Mouse (Mus musculus) neural tube, embryonic 13.5 days (tissue): Measurements from ENCODE around the gene Hist1h3e. TPM values are rescaled to one million over a fixed set of nuclear protein-coding genes. Genes with fewer than 3 reads are reported as not detected.

Source experiments
- ATAC-seq: fragments of 200-750 bp; cut with Nextera tagmentation; 2 replicates; pipeline ENCODE4 v1.8.0; 2017; ENCODE audit warnings: low read depth, mild to moderate bottlenecking, moderate TSS enrichment, moderate library complexity
- H3K27ac ChIP-seq: fragments of 300-500 bp; sonication (generic); replicated peaks from 2 replicates; pipeline ENCODE4 v1.5.1; 2015; ENCODE audit warnings: moderate library complexity, mild to moderate bottlenecking, inconsistent platforms
- H3K27me3 ChIP-seq: fragments of 300-500 bp; sonication (generic); 2 replicates; pipeline ENCODE4 v1.6.1; 2015; ENCODE audit warnings: mild to moderate bottlenecking, inconsistent platforms
- H3K36me3 ChIP-seq: fragments of 300-500 bp; sonication (generic); 2 replicates; pipeline ENCODE4 v1.6.1; 2015; ENCODE audit warnings: mild to moderate bottlenecking, inconsistent platforms
- H3K4me1 ChIP-seq: fragments of 300-500 bp; sonication (generic); replicated peaks from 2 replicates; pipeline ENCODE4 v1.6.1; 2015; ENCODE audit warnings: inconsistent platforms
- H3K4me2 ChIP-seq: fragments of 300-500 bp; sonication (generic); 2 replicates; pipeline ENCODE4 v1.6.1; 2015; ENCODE audit warnings: inconsistent platforms, mild to moderate bottlenecking, moderate library complexity
- H3K4me3 ChIP-seq: fragments of 300-500 bp; sonication (generic); 2 replicates; pipeline ENCODE4 v1.5.1; 2015; ENCODE audit warnings: mild to moderate bottlenecking, inconsistent platforms
- H3K9ac ChIP-seq: fragments of 300-500 bp; sonication (generic); 2 replicates; pipeline ENCODE4 v1.6.1; 2015; ENCODE audit warnings: moderate library complexity, mild to moderate bottlenecking, inconsistent platforms
- H3K9me3 ChIP-seq: fragments of 300-500 bp; sonication (generic); 2 replicates; pipeline ENCODE4 v1.6.1; 2016; ENCODE audit warnings: inconsistent platforms
- WGBS: fragments of 180-500 bp; shearing (Covaris S2); methylation state at CpG from one replicate; pipeline ENCODE4 v1.1.7; 2015; 5-methylcytosine and 5-hydroxymethylcytosine counted together
- microRNA-seq: library from miRNA; unstranded; fragments of <30 nt; microRNA quantifications from one replicate; pipeline ENCODE4, GENCODE M21; 2016
- polyA plus RNA-seq: library from polyadenylated mRNA; unstranded; fragments of >200 nt; fragmentation: Nextera tagmentation; extraction: Ambion mirVana; gene quantifications from 2 replicates; pipeline ENCODE4 v1.2.1, GENCODE M21; 2015

The Hist1h3e gene
- polyA plus RNA-seq, 1 experiment from 2014 or later, result 3.2 TPM

DNA sequence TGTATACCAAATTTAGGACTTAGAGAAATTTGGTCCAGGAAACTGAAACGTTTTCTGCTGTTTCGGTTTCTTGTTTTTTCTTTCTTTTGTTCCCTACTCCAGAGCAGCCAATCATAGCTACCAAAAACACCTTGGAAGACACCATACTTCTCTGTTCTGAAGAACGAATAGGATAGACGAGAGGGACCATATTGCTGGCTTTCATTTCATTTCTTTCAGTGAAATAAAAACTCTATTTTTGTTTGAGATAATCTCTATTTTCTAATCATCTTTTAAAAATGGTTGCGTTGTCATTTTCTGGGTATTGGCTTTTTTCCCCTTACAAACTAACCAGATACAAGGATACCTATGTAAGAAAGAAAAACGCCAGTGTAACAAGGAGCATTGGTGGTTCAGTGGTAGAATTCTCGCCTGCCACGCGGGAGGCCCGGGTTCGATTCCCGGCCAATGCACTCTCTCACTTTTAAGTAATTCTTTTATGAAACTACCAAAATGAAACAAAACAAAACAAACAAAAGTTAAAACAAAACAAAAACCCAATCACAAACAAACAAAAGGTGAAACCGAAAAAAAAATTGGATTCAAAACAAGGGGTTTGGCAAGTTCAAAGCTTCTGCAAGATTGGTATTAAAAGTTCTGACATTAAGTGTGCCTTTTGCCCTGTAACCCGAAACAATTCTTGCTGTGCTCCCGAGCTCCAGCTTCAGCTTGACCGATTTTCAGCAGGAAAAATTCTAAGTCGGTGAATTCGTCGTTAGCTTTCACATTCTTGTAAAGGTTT is 45.2 kb downstream of the Hist1h3e start:
- H3K4me3 ChIP-seq, result peak overlapping the region; percentile 50
- ATAC-seq, result peak; percentile 73
- under 1% methylated on average over 19 of the region's 19 CpGs for WGBS
- peak overlapping the region; percentile 55 for H3K9ac ChIP-seq
- no peaks in the 10 kb centered on the region for H3K36me3 ChIP-seq
- no peaks in the 10 kb centered on the region for H3K27me3 ChIP-seq
- 0 out of 2 replicates have a peak overlapping the region, but pooled peaks have one; percentile 15 for H3K27ac ChIP-seq
- H3K4me2 ChIP-seq, result peak overlapping the region; percentile 79
- no peaks in the 10 kb centered on the region for H3K9me3 ChIP-seq
- H3K4me1 ChIP-seq, result peaks cover 19% of the 10 kb centered on the region

DNA sequence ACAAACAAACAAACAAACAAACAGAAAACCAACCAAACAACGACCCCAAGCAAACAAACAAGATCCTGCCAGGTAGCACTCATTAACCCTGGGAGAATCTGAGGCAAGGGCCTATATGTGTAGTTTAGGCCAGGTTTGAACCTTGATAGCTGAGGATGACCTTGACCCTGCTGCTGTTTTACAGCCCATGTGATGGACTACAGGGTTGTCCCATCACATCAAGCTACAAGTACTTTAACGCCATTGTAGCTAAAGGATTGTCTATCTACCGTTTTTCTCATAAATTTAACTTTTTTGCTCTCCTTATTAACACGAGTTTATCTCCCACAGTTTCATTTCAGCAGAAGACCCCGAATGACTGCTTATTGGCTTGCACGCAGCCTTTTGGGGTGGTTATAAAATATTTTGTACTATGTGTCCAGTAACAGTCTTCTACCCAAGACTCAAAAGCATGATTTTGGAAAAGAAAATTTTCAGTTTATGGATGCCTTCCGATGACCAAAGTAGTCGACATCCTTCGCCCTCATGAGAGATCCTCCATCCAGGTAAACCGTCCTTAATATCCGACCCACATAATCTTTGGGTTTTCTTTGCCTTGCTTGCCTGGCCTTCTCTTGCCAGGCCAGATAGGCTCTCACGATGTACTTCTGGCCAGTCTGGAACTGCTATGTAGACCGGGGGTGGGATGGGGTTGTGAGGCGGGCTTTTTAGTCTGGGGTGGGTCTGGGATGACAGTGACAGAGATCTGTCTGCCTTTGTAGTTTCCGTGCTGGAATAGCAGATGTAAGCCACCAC is 46.1 kb downstream of the Hist1h3e start:
- Histone ChIP-seq H3K4me2 (peak overlapping the region; percentile 79), H3K36me3 (no peaks in the 10 kb centered on the region)
- WGBS, result 51% methylated on average over 15 of the region's 15 CpGs

DNA sequence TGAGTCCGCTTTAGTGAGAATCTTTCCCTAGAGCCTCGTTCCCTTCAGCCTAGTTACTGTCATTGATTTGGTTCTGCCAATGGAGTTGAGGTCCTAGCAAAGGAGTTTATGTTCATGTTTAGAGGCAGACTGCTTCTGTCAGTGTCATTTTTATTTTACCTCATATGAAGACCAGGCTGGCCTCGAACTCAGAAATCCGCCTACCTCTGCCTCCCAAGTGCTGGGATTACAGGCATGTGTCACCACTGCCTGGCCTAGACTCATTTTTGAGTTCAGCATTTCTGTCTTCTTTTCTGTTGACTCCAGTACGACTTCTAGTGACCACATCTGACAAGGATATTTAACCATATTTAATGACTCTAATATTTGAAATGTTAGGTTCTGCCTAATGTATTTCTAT is 46.9 kb downstream of the Hist1h3e start:
- H3K4me2 ChIP-seq, result no peak overlapping the region
- H3K4me3 ChIP-seq, result no peak overlapping the region
- H3K9ac ChIP-seq, result no peak overlapping the region
- H3K27me3 ChIP-seq, result no peaks in the 10 kb centered on the region
- H3K9me3 ChIP-seq, result no peaks in the 10 kb centered on the region
- WGBS, result 80% methylated on average over 5 of the region's 5 CpGs
- H3K4me1 ChIP-seq, result peaks cover 19% of the 10 kb centered on the region
- ATAC-seq, result no peak
- no peak overlapping the region for H3K27ac ChIP-seq
- H3K36me3 ChIP-seq, result no peaks in the 10 kb centered on the region

More for the DNA sequence above, 46.1 kb downstream of the Hist1h3e start:
- Histone ChIP-seq H3K27ac (no peak overlapping the region), H3K27me3 (no peaks in the 10 kb centered on the region), H3K9ac (peak overlapping the region; percentile 57; the same call in 1 of the 2 replicates), H3K4me3 (peak overlapping the region; percentile 50), H3K4me1 (peaks cover 19% of the 10 kb centered on the region), H3K9me3 (no peaks in the 10 kb centered on the region)
- ATAC-seq, result no peak

DNA sequence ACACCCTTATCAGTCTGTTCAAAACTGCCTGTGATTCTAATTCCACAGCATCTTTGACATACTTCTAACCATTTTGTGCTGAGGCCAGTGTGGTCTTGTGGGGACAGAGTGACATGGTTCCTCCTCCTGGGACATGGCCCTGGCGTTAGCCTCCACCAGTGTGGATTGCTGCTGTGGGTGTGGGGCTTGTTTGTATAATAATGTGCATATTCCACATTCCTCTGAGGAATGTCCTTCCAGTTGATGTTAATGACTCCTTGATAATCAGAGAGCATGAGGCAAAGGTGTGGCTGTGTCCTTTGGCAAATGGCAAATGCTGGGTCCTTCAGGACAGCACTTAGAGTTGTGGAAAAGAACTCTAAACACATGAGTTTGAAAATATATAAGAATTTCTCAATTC is 48.7 kb downstream of the Hist1h3e start:
- no peak overlapping the region for H3K27ac ChIP-seq
- H3K36me3 ChIP-seq, result no peaks in the 10 kb centered on the region
- 87% methylated on average over 1 of the region's 1 CpGs for WGBS
- no peaks in the 10 kb centered on the region for H3K27me3 ChIP-seq
- ATAC-seq, result no peak
- no peaks in the 10 kb centered on the region for H3K9me3 ChIP-seq
- H3K9ac ChIP-seq, result no peak overlapping the region
- peaks cover 9% of the 10 kb centered on the region for H3K4me1 ChIP-seq
- H3K4me3 ChIP-seq, result no peak overlapping the region
- H3K4me2 ChIP-seq, result no peak overlapping the region

Small RNA genes within 50 kb of the gene (microRNA-seq; reads per million reads assigned to microRNA genes)
- gene Gm44297 (not detected), gene Gm44359 (not detected), gene Gm44394 (not detected), gene n-TStga1 (0.59 reads per million)

Other genes starting within 250 kb of the Hist1h3e start
- gene Zfp322a, start 193.2 kb downstream of the Hist1h3e start, polyA plus RNA-seq, result 51.6 and 60.7 TPM in 2 replicates
- gene Abt1, start 138.5 kb downstream of the Hist1h3e start, polyA plus RNA-seq, result 9.5 and 10.3 TPM in 2 replicates
- gene Btn1a1, start 96.5 kb downstream of the Hist1h3e start, polyA plus RNA-seq, result 0.07 TPM in 1 of 2 replicates, not detected in the other
- 0.12 and 0.21 TPM in 2 replicates for gene Btn2a2, start 73.5 kb downstream of the Hist1h3e start, polyA plus RNA-seq
- 2.4 and 2.6 TPM in 2 replicates for gene Hist1h4h, start 31.3 kb downstream of the Hist1h3e start, polyA plus RNA-seq
- gene Hist1h2af, start 28.5 kb downstream of the Hist1h3e start, polyA plus RNA-seq, result 0.95 TPM in 1 of 2 replicates, not detected in the other
- gene Hist1h3g, start 26.9 kb downstream of the Hist1h3e start, polyA plus RNA-seq, result 1.1 and 1.3 TPM in 2 replicates
- 0.61 TPM in 1 of 2 replicates, not detected in the other for gene Hist1h2bh, start 19.0 kb downstream of the Hist1h3e start, polyA plus RNA-seq
- not detected in 2 replicates for gene Hist1h3f, start 18.3 kb downstream of the Hist1h3e start, polyA plus RNA-seq
- not detected in 2 replicates for gene Hist1h4f, start 10.7 kb downstream of the Hist1h3e start, polyA plus RNA-seq
- gene Hist1h1d, start 9.1 kb downstream of the Hist1h3e start, polyA plus RNA-seq, result 0.11 and 0.22 TPM in 2 replicates
- 12.3 and 18.7 TPM in 2 replicates for gene Hist1h2ae, start 8.9 kb upstream of the Hist1h3e start, polyA plus RNA-seq
- 2.2 and 3.5 TPM in 2 replicates for gene Hist1h2bg, start 9.0 kb upstream of the Hist1h3e start, polyA plus RNA-seq
- gene Hist1h2bf, start 11.8 kb upstream of the Hist1h3e start, polyA plus RNA-seq, result 0.81 and 1.6 TPM in 2 replicates
- gene Hist1h2ad, start 12.0 kb upstream of the Hist1h3e start, polyA plus RNA-seq, result 1.2 and 1.3 TPM in 2 replicates
- 0.63 and 2.0 TPM in 2 replicates for gene Hist1h3d, start 13.4 kb upstream of the Hist1h3e start, polyA plus RNA-seq
- gene Hist1h4d, start 19.2 kb upstream of the Hist1h3e start, polyA plus RNA-seq, result 37.3 and 43.1 TPM in 2 replicates
- 1.6 and 2.1 TPM in 2 replicates for gene Hist1h2be, start 58.8 kb upstream of the Hist1h3e start, polyA plus RNA-seq
- gene Hist1h1e, start 60.2 kb upstream of the Hist1h3e start, polyA plus RNA-seq, result 6.1 and 8.1 TPM in 2 replicates
- gene Hist1h2ac, start 121.6 kb upstream of the Hist1h3e start, polyA plus RNA-seq, result 0.40 and 0.66 TPM in 2 replicates
- gene Hist1h2bc, start 121.8 kb upstream of the Hist1h3e start, polyA plus RNA-seq, result 25.7 and 28.2 TPM in 2 replicates
- gene Hist1h1t, start 133.4 kb upstream of the Hist1h3e start, polyA plus RNA-seq, result not detected in 2 replicates
- gene Hist1h4c, start 136.1 kb upstream of the Hist1h3e start, polyA plus RNA-seq, result 2.3 and 2.5 TPM in 2 replicates
- 3.7 and 4.0 TPM in 2 replicates for gene Hfe, start 148.5 kb upstream of the Hist1h3e start, polyA plus RNA-seq
- gene Hist1h1c, start 176.4 kb upstream of the Hist1h3e start, polyA plus RNA-seq, result 12.5 and 13.1 TPM in 2 replicates
- gene Hist1h3c, start 183.2 kb upstream of the Hist1h3e start, polyA plus RNA-seq, result 1.5 and 2.7 TPM in 2 replicates
- not detected in 2 replicates for gene Hist1h2bb, start 184.4 kb upstream of the Hist1h3e start, polyA plus RNA-seq
- gene Hist1h2ab, start 188.8 kb upstream of the Hist1h3e start, polyA plus RNA-seq, result 5.1 and 9.7 TPM in 2 replicates
- gene Hist1h3b, start 189.9 kb upstream of the Hist1h3e start, polyA plus RNA-seq, result 0.96 and 2.3 TPM in 2 replicates
- 2.3 TPM in 1 of 2 replicates, not detected in the other for gene Hist1h4b, start 194.6 kb upstream of the Hist1h3e start, polyA plus RNA-seq
- 1.1 TPM in 1 of 2 replicates, not detected in the other for gene Hist1h4a, start 198.9 kb upstream of the Hist1h3e start, polyA plus RNA-seq
- gene Hist1h3a, start 200.0 kb upstream of the Hist1h3e start, polyA plus RNA-seq, result 1.1 and 1.5 TPM in 2 replicates
- not detected in 2 replicates for gene Hist1h1a, start 201.3 kb upstream of the Hist1h3e start, polyA plus RNA-seq
- gene Trim38, start 207.5 kb upstream of the Hist1h3e start, polyA plus RNA-seq, result not detected in 2 replicates
- not detected in 2 replicates for gene Slc17a2, start 244.6 kb upstream of the Hist1h3e start, polyA plus RNA-seq